Mouse (Mus musculus) frontal cortex, postnatal 14 days (tissue): Measurements from ENCODE around the gene Arhgap6.

ENCODE experiments used
- DNase-seq, 2 experiments: peaks; one replicate each; pipeline ENCODE4 v3.0.0; 2022; ENCODE audit warnings: low spot score in 2 of 2

Gene Arhgap6

GRCm38 (mm10) chrX:169112662-169113061 is 317.8 kb downstream of the Arhgap6 start:
- DNase-seq, result peak in 1 of 2 experiments; percentile 3

- DNase-seq, result no peak
Observed at GRCm38 (mm10) chrX:169123115-169123772, 328.3 kb downstream of the Arhgap6 start.

GRCm38 (mm10) chrX:169123773-169124151 is 328.9 kb downstream of the Arhgap6 start:
- no peak for DNase-seq

- no peak for DNase-seq
Observed at GRCm38 (mm10) chrX:169139758-169140157, 344.9 kb downstream of the Arhgap6 start.

- DNase-seq, result no peak
Observed at GRCm38 (mm10) chrX:169140467-169140866, 345.6 kb downstream of the Arhgap6 start.

- no peak for DNase-seq
Observed at GRCm38 (mm10) chrX:169153805-169154204, 358.9 kb downstream of the Arhgap6 start.

GRCm38 (mm10) chrX:169158385-169158784 is 363.5 kb downstream of the Arhgap6 start:
- no peak for DNase-seq

GRCm38 (mm10) chrX:169170981-169171380 is 376.1 kb downstream of the Arhgap6 start:
- no peak for DNase-seq

GRCm38 (mm10) chrX:169173796-169174195 is 378.9 kb downstream of the Arhgap6 start:
- DNase-seq, result no peak

- DNase-seq, result no peak
Observed at GRCm38 (mm10) chrX:169178634-169179033, 383.7 kb downstream of the Arhgap6 start.

GRCm38 (mm10) chrX:169187100-169187499 is 392.2 kb downstream of the Arhgap6 start, which contains the start of gene Amelx:
Gene Amelx, minus strand, starts transcription at chrX:169187200.
- DNase-seq, result no peak

GRCm38 (mm10) chrX:169210019-169210418 is 415.1 kb downstream of the Arhgap6 start:
- no peak for DNase-seq

- no peak for DNase-seq
Observed at GRCm38 (mm10) chrX:169220064-169220463, 425.2 kb downstream of the Arhgap6 start.

- no peak for DNase-seq
Observed at GRCm38 (mm10) chrX:169222357-169223062, 427.6 kb downstream of the Arhgap6 start.

GRCm38 (mm10) chrX:169255915-169256314 is 461.0 kb downstream of the Arhgap6 start:
- DNase-seq, result no peak

- DNase-seq, result no peak
Observed at GRCm38 (mm10) chrX:169256741-169257140, 461.8 kb downstream of the Arhgap6 start.

GRCm38 (mm10) chrX:169261034-169261433 is 466.1 kb downstream of the Arhgap6 start:
- DNase-seq, result no peak

GRCm38 (mm10) chrX:169262212-169262611 is 467.3 kb downstream of the Arhgap6 start:
- DNase-seq, result no peak

GRCm38 (mm10) chrX:169263433-169264172 is 468.7 kb downstream of the Arhgap6 start:
- no peak for DNase-seq

- DNase-seq, result no peak
Observed at GRCm38 (mm10) chrX:169299579-169299978, 504.7 kb downstream of the Arhgap6 start.

GRCm38 (mm10) chrX:169302271-169303045 is 507.6 kb downstream of the Arhgap6 start:
- no peak for DNase-seq

GRCm38 (mm10) chrX:169303945-169304344 is 509.0 kb downstream of the Arhgap6 start:
- no peak for DNase-seq
